Mouse (Mus musculus): ENCODE results near the gene Utp3. TPM values are rescaled to one million over a fixed set of nuclear protein-coding genes. Genes with fewer than 3 reads are reported as not detected.

Utp3 gene
- total RNA-seq, 2 experiments from 2014 or later: 20.1 to 21.6 TPM

- DNase-seq: peak in 1 of 2 experiments; percentile 20
Measured at GRCm38 (mm10) chr5:88566034-88566841, 12.0 kb downstream of the Utp3 start.

GRCm38 (mm10) chr5:88569541-88569940, 15.3 kb downstream of the Utp3 start:
- no peak for DNase-seq

- no peak for DNase-seq
Measured at GRCm38 (mm10) chr5:88574829-88575228, 20.6 kb downstream of the Utp3 start.

- DNase-seq: no peak
Measured at GRCm38 (mm10) chr5:88575506-88576338, 21.5 kb downstream of the Utp3 start.

GRCm38 (mm10) chr5:88580681-88581080, 26.4 kb downstream of the Utp3 start:
- no peak for DNase-seq

GRCm38 (mm10) chr5:88581343-88581742, 27.1 kb downstream of the Utp3 start:
- DNase-seq: no peak

GRCm38 (mm10) chr5:88583271-88584031, 29.2 kb downstream of the Utp3 start:
- peak; percentile 31 to 54 for DNase-seq

- DNase-seq: peak in 1 of 2 experiments; percentile 10
Measured at GRCm38 (mm10) chr5:88584061-88584460, 29.8 kb downstream of the Utp3 start.

GRCm38 (mm10) chr5:88586407-88587174, 32.3 kb downstream of the Utp3 start:
- DNase-seq: peak; percentile 6 to 23

- peak; percentile 39 to 48 for DNase-seq
Measured at GRCm38 (mm10) chr5:88587211-88587934, 33.1 kb downstream of the Utp3 start.

- no peak for DNase-seq
Measured at GRCm38 (mm10) chr5:88588481-88588880, 34.2 kb downstream of the Utp3 start.

- DNase-seq: no peak
Measured at GRCm38 (mm10) chr5:88593421-88594172, 39.3 kb downstream of the Utp3 start.

- DNase-seq: no peak
Measured at GRCm38 (mm10) chr5:88594173-88594569, 39.9 kb downstream of the Utp3 start.

GRCm38 (mm10) chr5:88595537-88596455, 41.5 kb downstream of the Utp3 start:
- peak in 1 of 2 experiments; percentile 50 for DNase-seq

- no peak for DNase-seq
Measured at GRCm38 (mm10) chr5:88598961-88599360, 44.7 kb downstream of the Utp3 start.

- DNase-seq: no peak
Measured at GRCm38 (mm10) chr5:88602030-88602429, 47.8 kb downstream of the Utp3 start.

GRCm38 (mm10) chr5:88602713-88603112, 48.5 kb downstream of the Utp3 start:
- no peak for DNase-seq

- DNase-seq: no peak
Measured at GRCm38 (mm10) chr5:88604046-88604445, 49.8 kb downstream of the Utp3 start.

Data from heart, adult 18-20 months (tissue).